Mouse (Mus musculus): ENCODE measurements at regions not wholly inside any gene's neighbourhood (a gene's known extent, or its start where the extent isn't known, plus 50 kb on each side); places are given as distances from the start of the nearest gene placed in this dataset.

GRCm38 (mm10) chr9:123313726-123314125 lies 53.0 kb upstream of the Lars2 start:
- peak; percentile 75 for DNase-seq

Data from heart, adult 11 months (tissue).